Mouse (Mus musculus): ENCODE measurements around the gene Magohb. TPM values are rescaled to one million over a fixed set of nuclear protein-coding genes. Genes with fewer than 3 reads are reported as not detected.
A peak's percentile ranks its signal among the peaks of the same experiment; 100 is the strongest.
"Not testable (repeated sequence)": the region's sequence is repeated elsewhere in the genome, so short reads cannot be mapped to it uniquely, and the experiment has no call there.

Gene Magohb
- polyA plus RNA-seq, 1 experiment from 2014 or later, result 50.8 TPM

DNA sequence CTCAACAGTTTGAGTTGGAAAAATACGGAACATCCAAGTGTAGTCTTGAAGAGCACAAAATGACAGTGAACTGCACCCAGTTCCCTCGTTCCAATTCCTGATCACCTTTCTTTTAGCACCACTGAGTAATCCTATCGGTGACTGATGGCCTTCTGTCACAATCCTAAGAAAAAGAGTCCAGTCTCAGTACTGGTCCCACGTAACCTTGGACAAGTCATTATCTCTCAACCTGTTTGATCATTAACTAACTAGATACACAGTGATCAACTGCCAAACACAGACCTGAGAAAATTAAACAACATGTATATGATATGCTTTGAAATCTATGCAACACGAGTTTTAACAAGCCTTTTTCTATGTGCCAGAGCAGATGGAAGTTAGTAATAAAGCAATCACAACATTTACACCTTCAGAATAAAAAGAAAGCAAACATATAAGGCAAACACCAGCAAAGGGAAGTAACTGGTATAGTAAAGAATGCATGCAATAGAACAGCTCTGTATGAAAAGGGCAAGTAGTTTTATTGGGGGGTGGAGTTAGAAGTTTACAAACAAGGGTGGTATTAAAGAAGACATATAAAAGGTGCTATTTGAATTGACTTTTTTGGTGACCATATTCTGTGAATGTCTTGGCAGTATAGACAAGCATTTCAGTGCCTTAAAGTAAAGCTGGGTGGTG, 1.5 kb upstream of the Magohb start:
- Histone ChIP-seq H3K27ac (replicated peaks) (peak overlapping the region; percentile 50), H3K4me2 (replicated peaks; ENCODE audit: low read depth) (peak overlapping the region; percentile 23; the same call in 1 of the 2 replicates), H3K4me3 (ENCODE audit: low read depth, low read length) (no peak overlapping the region), H3K4me1 (replicated peaks; ENCODE audit: control insufficient read depth, insufficient read depth) (0 out of 2 replicates have a peak, but pooled peaks cover 5% of the 10 kb centered on the region), H3K9me3 (ENCODE audit: control insufficient read depth, low read length) (no peaks in the 10 kb centered on the region), H3K9ac (ENCODE audit: low read length) (no peak overlapping the region), H3K27me3 (ENCODE audit: control insufficient read depth, insufficient read depth, low read length) (no peaks in the 10 kb centered on the region), H3K36me3 (ENCODE audit: control insufficient read depth, insufficient read depth, low read length) (no peaks in the 10 kb centered on the region)
- WGBS, result 57% methylated on average over 5 of the region's 5 CpGs
- DNase-seq (ENCODE audit: low spot score) (no peak), ATAC-seq (ENCODE audit: low FRiP score, low TSS enrichment) (peak; percentile 73)
- TF ChIP-seq EP300 (optimal IDR thresholded peaks at IDR 0.05) (no peak), CTCF (IDR thresholded peaks at IDR 0.05; ENCODE audit: low read depth) (no peak)

DNA sequence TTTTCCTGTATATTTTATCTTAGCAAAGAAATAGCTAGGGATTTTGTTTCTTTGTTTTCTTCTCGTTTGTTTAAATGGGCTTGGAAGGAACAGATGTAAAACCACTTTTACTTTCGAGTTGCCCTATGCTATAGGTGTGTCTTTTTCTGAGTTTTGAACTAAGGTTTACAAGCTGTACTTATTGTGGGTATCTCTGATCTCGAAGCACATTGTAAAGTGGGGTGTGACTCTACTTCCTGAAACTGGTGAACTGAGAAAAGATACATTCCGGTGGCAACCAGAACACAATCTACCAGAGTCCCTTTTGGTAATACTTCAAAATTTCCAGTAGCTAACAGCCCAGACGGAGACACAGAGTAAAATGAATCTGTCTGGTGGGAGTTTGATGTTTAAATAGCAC, 872 bp upstream of the Magohb start:
- DNase-seq (ENCODE audit: low spot score), result no peak

DNA sequence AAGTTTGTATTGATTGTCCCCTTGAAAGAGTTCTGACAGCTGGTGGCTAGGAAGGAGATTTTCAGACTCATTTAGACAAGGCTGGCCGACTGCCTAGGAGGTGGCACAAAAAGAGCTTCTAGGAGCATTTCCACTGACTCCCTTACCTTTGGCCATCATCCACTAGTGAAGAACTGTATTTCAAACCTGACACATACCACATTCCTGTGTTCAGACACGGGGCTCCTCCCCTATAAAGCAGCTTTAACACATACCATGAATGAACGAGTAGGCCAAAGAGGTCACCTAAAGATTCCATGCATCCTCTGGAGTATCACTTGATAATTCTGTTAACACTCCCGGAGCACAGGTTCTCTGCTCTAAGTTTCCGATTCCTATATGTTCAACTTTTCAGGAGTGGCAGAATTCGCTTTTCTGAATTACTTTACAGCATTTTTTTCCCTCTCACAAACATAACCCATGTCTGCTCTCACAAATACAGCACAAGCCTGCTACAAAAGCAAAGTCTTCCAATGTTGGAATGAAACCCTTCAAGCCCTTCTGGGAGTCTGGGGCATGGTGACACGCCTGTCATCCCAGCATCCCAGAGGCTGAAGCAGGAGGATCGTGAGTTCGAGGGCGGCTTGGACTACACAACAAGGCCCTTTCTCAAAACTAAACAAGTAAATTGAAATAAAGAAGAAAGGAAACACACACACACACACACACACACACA, 611 bp downstream of the Magohb start:
- ATAC-seq (ENCODE audit: low FRiP score, low TSS enrichment) (0 out of 2 replicates have a peak, but pooled peaks have one; percentile 16), DNase-seq (ENCODE audit: low spot score) (no peak)
- no peaks in the 10 kb centered on the region for H3K27me3 ChIP-seq (ENCODE audit: control insufficient read depth, insufficient read depth, low read length)
- H3K27ac ChIP-seq (replicated peaks), result peak overlapping the region; percentile 78
- H3K4me2 ChIP-seq (replicated peaks; ENCODE audit: low read depth), result peak overlapping the region; percentile 67
- no peaks in the 10 kb centered on the region; the same call in 1 of the 2 replicates for H3K36me3 ChIP-seq (ENCODE audit: control insufficient read depth, insufficient read depth, low read length)
- no peaks in the 10 kb centered on the region for H3K9me3 ChIP-seq (ENCODE audit: control insufficient read depth, low read length)
- TF ChIP-seq EP300 (optimal IDR thresholded peaks at IDR 0.05), result no peak
- TF ChIP-seq CTCF (IDR thresholded peaks at IDR 0.05; ENCODE audit: low read depth), result no peak
- H3K4me1 ChIP-seq (replicated peaks; ENCODE audit: control insufficient read depth, insufficient read depth), result 0 out of 2 replicates have a peak, but pooled peaks cover 5% of the 10 kb centered on the region
- WGBS, result 9% methylated on average over 10 of the region's 10 CpGs
- peak overlapping the region; percentile 75 for H3K9ac ChIP-seq (ENCODE audit: low read length)
- H3K4me3 ChIP-seq (ENCODE audit: low read depth, low read length), result peak overlapping the region; percentile 79

More for the DNA sequence above, 872 bp upstream of the Magohb start:
- Histone ChIP-seq H3K4me1 (replicated peaks; ENCODE audit: control insufficient read depth, insufficient read depth) (0 out of 2 replicates have a peak, but pooled peaks cover 5% of the 10 kb centered on the region), H3K9ac (ENCODE audit: low read length) (no peak overlapping the region), H3K4me3 (ENCODE audit: low read depth, low read length) (peak overlapping the region; percentile 79; the same call in 1 of the 2 replicates), H3K27ac (replicated peaks) (peak overlapping the region; percentile 50), H3K36me3 (ENCODE audit: control insufficient read depth, insufficient read depth, low read length) (no peaks in the 10 kb centered on the region), H3K9me3 (ENCODE audit: control insufficient read depth, low read length) (no peaks in the 10 kb centered on the region), H3K4me2 (replicated peaks; ENCODE audit: low read depth) (peak overlapping the region; percentile 67), H3K27me3 (ENCODE audit: control insufficient read depth, insufficient read depth, low read length) (no peaks in the 10 kb centered on the region)
- TF ChIP-seq CTCF (IDR thresholded peaks at IDR 0.05; ENCODE audit: low read depth) (no peak), EP300 (optimal IDR thresholded peaks at IDR 0.05) (no peak)
- WGBS, result 59% methylated on average over 5 of the region's 5 CpGs
- peak; percentile 64; the same call in 1 of the 2 replicates for ATAC-seq (ENCODE audit: low FRiP score, low TSS enrichment)

DNA sequence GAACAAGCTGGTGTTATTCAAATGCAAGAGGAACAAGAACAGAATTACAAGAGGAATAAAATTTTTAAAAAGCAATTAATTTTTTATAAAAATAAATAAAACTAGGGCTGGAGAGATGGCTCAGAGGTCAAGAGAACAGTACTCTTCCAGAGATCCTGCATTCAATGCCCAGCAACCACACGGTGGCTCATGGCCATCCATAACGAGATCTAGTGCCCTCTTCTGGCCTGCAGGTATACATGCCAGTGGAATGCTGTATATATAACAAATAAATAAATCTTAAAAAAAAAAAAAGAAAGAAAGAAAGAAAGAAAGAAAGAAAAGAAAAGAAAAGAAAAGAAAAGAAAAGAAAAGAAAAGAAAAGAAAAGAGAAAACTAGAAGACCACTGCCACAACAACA, 2.6 kb downstream of the Magohb start:
- Histone ChIP-seq H3K27me3 (ENCODE audit: control insufficient read depth, insufficient read depth, low read length) (no peaks in the 10 kb centered on the region), H3K9ac (ENCODE audit: low read length) (no peak overlapping the region), H3K4me2 (replicated peaks; ENCODE audit: low read depth) (no peak overlapping the region), H3K4me3 (ENCODE audit: low read depth, low read length) (no peak overlapping the region), H3K27ac (replicated peaks) (no peak overlapping the region), H3K9me3 (ENCODE audit: control insufficient read depth, low read length) (no peaks in the 10 kb centered on the region), H3K36me3 (ENCODE audit: control insufficient read depth, insufficient read depth, low read length) (peaks cover 3% of the 10 kb centered on the region; the same call in 1 of the 2 replicates), H3K4me1 (replicated peaks; ENCODE audit: control insufficient read depth, insufficient read depth) (0 out of 2 replicates have a peak, but pooled peaks cover 5% of the 10 kb centered on the region)
- no peak for TF ChIP-seq EP300 (optimal IDR thresholded peaks at IDR 0.05)
- TF ChIP-seq CTCF (IDR thresholded peaks at IDR 0.05; ENCODE audit: low read depth), result peak; percentile 77
- WGBS, result 7% methylated on average over 2 of the region's 2 CpGs
- ATAC-seq (ENCODE audit: low FRiP score, low TSS enrichment) (no peak), DNase-seq (ENCODE audit: low spot score) (peak; percentile 36)

DNA sequence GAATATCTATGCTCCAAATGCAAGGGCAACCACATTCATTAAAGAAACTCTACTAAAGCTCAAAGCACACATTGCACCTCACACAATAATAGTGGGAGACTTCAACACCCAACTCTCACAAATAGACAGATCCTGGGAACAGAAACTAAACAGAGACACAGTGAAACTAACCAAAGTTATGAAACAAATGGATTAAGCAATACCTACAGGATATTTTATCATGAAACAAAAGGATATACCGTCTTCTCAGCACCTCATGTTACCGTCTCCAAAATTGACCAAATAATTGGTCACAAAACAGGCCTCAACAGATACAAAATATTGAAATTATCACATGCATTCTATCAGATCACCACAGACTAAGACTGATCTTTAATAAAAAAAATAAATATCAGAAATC, 14.9 kb downstream of the Magohb start:
- H3K4me3 ChIP-seq (ENCODE audit: low read depth, low read length), result not testable (repeated sequence)

DNA sequence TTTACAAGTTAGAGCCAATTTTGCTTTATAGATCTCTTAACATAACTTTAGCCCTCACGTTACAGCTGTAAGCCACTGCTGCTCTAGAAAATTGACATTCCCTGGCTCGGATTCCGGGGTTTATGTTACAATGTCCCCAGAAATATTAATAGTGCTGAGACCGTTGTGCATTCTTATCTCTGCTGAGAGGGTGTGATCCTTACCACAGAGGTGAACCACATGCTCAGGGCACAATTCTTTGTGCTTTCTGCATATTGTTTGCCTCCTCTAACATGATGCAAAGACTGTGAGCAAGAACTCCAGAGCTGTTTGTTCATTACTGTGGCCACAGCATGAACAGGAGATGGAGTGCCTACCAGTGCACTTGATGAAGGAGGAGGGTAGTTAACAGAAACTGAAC, 16.4 kb downstream of the Magohb start:
- ATAC-seq (ENCODE audit: low FRiP score, low TSS enrichment) (no peak), DNase-seq (ENCODE audit: low spot score) (no peak)
- Histone ChIP-seq H3K9ac (ENCODE audit: low read length) (no peak overlapping the region), H3K4me3 (ENCODE audit: low read depth, low read length) (no peak overlapping the region), H3K27me3 (ENCODE audit: control insufficient read depth, insufficient read depth, low read length) (no peaks in the 10 kb centered on the region), H3K27ac (replicated peaks) (no peak overlapping the region), H3K9me3 (ENCODE audit: control insufficient read depth, low read length) (no peaks in the 10 kb centered on the region), H3K36me3 (ENCODE audit: control insufficient read depth, insufficient read depth, low read length) (no peaks in the 10 kb centered on the region), H3K4me2 (replicated peaks; ENCODE audit: low read depth) (no peak overlapping the region), H3K4me1 (replicated peaks; ENCODE audit: control insufficient read depth, insufficient read depth) (no peaks in the 10 kb centered on the region)
- no peak for TF ChIP-seq CTCF (IDR thresholded peaks at IDR 0.05; ENCODE audit: low read depth)
- TF ChIP-seq EP300 (optimal IDR thresholded peaks at IDR 0.05), result no peak
- WGBS, result 62% methylated on average over 4 of the region's 4 CpGs

More for the DNA sequence above, 14.9 kb downstream of the Magohb start:
- not testable (repeated sequence) for H3K9me3 ChIP-seq (ENCODE audit: control insufficient read depth, low read length); H3K36me3 ChIP-seq (ENCODE audit: control insufficient read depth, insufficient read depth, low read length); H3K27me3 ChIP-seq (ENCODE audit: control insufficient read depth, insufficient read depth, low read length); H3K4me1 ChIP-seq (replicated peaks; ENCODE audit: control insufficient read depth, insufficient read depth); H3K9ac ChIP-seq (ENCODE audit: low read length); H3K4me2 ChIP-seq (replicated peaks; ENCODE audit: low read depth); H3K27ac ChIP-seq (replicated peaks); ATAC-seq (ENCODE audit: low FRiP score, low TSS enrichment); DNase-seq (ENCODE audit: low spot score)
- WGBS, result 85% methylated on average over 2 of the region's 2 CpGs
